Mouse (Mus musculus): ENCODE data around the gene Comt.

Comt gene

GRCm38 (mm10) chr16:18388583-18389435 lies 37.8 kb downstream of the Comt start:
- DNase-seq (ENCODE audit: low spot score in 2 of 2), result no peak

- no peak for DNase-seq (ENCODE audit: low spot score in 2 of 2)
Observed at GRCm38 (mm10) chr16:18387704-18388582, 38.7 kb downstream of the Comt start.

GRCm38 (mm10) chr16:18386972-18387371 lies 39.7 kb downstream of the Comt start:
- DNase-seq (ENCODE audit: low spot score in 2 of 2), result no peak

GRCm38 (mm10) chr16:18386451-18386850 lies 40.2 kb downstream of the Comt start:
- DNase-seq (ENCODE audit: low spot score in 2 of 2), result no peak

GRCm38 (mm10) chr16:18385411-18385810 lies 41.2 kb downstream of the Comt start:
- DNase-seq (ENCODE audit: low spot score in 2 of 2), result no peak

- no peak for DNase-seq (ENCODE audit: low spot score in 2 of 2)
Observed at GRCm38 (mm10) chr16:18384659-18385058, 42.0 kb downstream of the Comt start.

- no peak for DNase-seq (ENCODE audit: low spot score in 2 of 2)
Observed at GRCm38 (mm10) chr16:18384211-18384610, 42.4 kb downstream of the Comt start.

- no peak for DNase-seq (ENCODE audit: low spot score in 2 of 2)
Observed at GRCm38 (mm10) chr16:18383756-18384155, 42.9 kb downstream of the Comt start.

GRCm38 (mm10) chr16:18383045-18383726 lies 43.5 kb downstream of the Comt start:
- DNase-seq (ENCODE audit: low spot score in 2 of 2), result no peak

GRCm38 (mm10) chr16:18381621-18382258 lies 44.9 kb downstream of the Comt start:
- DNase-seq (ENCODE audit: low spot score in 2 of 2), result no peak

- no peak for DNase-seq (ENCODE audit: low spot score in 2 of 2)
Observed at GRCm38 (mm10) chr16:18380495-18381063, 46.1 kb downstream of the Comt start.

GRCm38 (mm10) chr16:18379338-18380001 lies 47.2 kb downstream of the Comt start:
- DNase-seq (ENCODE audit: low spot score in 2 of 2), result no peak

- DNase-seq (ENCODE audit: low spot score in 2 of 2), result no peak
Observed at GRCm38 (mm10) chr16:18378489-18378888, 48.2 kb downstream of the Comt start.

- DNase-seq (ENCODE audit: low spot score in 2 of 2), result no peak
Observed at GRCm38 (mm10) chr16:18377203-18377602, 49.4 kb downstream of the Comt start.

- DNase-seq (ENCODE audit: low spot score in 2 of 2), result no peak
Observed at GRCm38 (mm10) chr16:18376297-18376954, 50.2 kb downstream of the Comt start.

GRCm38 (mm10) chr16:18373632-18374031 lies 53.0 kb downstream of the Comt start:
- DNase-seq (ENCODE audit: low spot score in 2 of 2), result no peak

- no peak for DNase-seq (ENCODE audit: low spot score in 2 of 2)
Observed at GRCm38 (mm10) chr16:18370197-18370596, 56.5 kb downstream of the Comt start.

GRCm38 (mm10) chr16:18366849-18367248 lies 59.8 kb downstream of the Comt start:
- DNase-seq (ENCODE audit: low spot score in 2 of 2), result no peak

- no peak for DNase-seq (ENCODE audit: low spot score in 2 of 2)
Observed at GRCm38 (mm10) chr16:18362948-18363347, 63.7 kb downstream of the Comt start.

GRCm38 (mm10) chr16:18360151-18360805 lies 66.4 kb downstream of the Comt start:
- peak in 1 of 2 experiments; percentile 29 for DNase-seq (ENCODE audit: low spot score in 2 of 2)

Data from frontal cortex, postnatal 36 days (tissue).